Mouse (Mus musculus) cerebellum, adult 2 months (tissue): ENCODE measurements around the gene Fbxo44. TPM values are rescaled to one million over a fixed set of nuclear protein-coding genes. Genes with fewer than 3 reads are reported as not detected.
"Not testable (repeated sequence)": the region's sequence is repeated elsewhere in the genome, so short reads cannot be mapped to it uniquely, and the experiment has no call there.

Experiments used
- DNase-seq, 2 experiments: peaks; one replicate each; pipeline ENCODE4 v3.0.0; 2021
- H3K27ac ChIP-seq: fragments of 200-500 bp; 2 replicates; pipeline ENCODE4 v1.5.1; 2012; ENCODE audit warnings: low read length, control low read depth, inconsistent platforms; ENCODE audit not compliant: insufficient read depth
- H3K27me3 ChIP-seq: fragments of 200-500 bp; 2 replicates; pipeline ENCODE4 v1.6.1; 2012; ENCODE audit warnings: inconsistent platforms, mild to moderate bottlenecking, low read length, moderate library complexity; ENCODE audit not compliant: control insufficient read depth, insufficient read depth
- H3K4me1 ChIP-seq: fragments of 200-500 bp; 2 replicates; pipeline ENCODE4 v1.6.1; 2011; ENCODE audit warnings: low read length; ENCODE audit not compliant: control insufficient read depth, insufficient read depth
- H3K4me3 ChIP-seq: fragments of 200-500 bp; replicated peaks from 2 replicates; pipeline ENCODE3; 2011; ENCODE audit warnings: mild to moderate bottlenecking, low read depth, low read length, control low read depth; ENCODE audit not compliant: insufficient read depth
- CTCF ChIP-seq: fragments of 200-500 bp; IDR thresholded peaks from 2 replicates; pipeline ENCODE4 v1.5.1; 2011; ENCODE audit warnings: low read depth, mild to moderate bottlenecking, control low read depth, low read length, moderate library complexity, borderline replicate concordance; ENCODE audit not compliant: insufficient read depth
- POLR2A ChIP-seq: fragments of 200-500 bp; IDR thresholded peaks from 2 replicates; pipeline ENCODE4 v1.6.1; 2011; ENCODE audit warnings: low read length, control low read depth, borderline replicate concordance; ENCODE audit not compliant: insufficient read depth
- WGBS: fragments of 180-500 bp; shearing (Covaris S2); methylation state at CpG from one replicate; pipeline ENCODE4 v1.1.7; 2018; 5-methylcytosine and 5-hydroxymethylcytosine counted together
- polyA plus RNA-seq: library from polyadenylated mRNA; depleted of rRNA; stranded (reverse); fragments of >200 nt; gene quantifications from 2 replicates; pipeline ENCODE4 v1.2.3, GENCODE M21; 2012

Gene Fbxo44
- polyA plus RNA-seq, 1 experiment: 240 TPM

DNA sequence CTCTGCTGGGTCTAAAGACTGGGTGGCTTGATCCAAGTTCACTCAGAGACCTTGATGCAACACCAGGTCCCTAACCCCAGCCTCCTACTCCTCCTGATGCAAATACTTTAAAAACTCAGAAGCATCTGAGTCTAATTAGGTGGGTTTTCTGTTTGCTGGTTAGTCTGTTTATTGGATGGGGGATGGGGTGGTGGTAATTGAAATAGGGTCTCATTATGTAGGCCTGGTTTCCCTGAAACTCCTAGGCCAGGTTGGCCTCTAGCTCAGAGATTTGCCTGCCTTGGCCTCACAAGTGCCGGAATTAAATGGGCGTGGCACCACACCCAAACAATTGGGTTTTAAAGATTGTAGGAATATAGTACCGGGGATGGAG, 37.6 kb downstream of the Fbxo44 start:
- Histone ChIP-seq H3K4me3 (no peak overlapping the region), H3K27ac (no peak overlapping the region), H3K4me1 (peaks cover 12% of the 10 kb centered on the region)

DNA sequence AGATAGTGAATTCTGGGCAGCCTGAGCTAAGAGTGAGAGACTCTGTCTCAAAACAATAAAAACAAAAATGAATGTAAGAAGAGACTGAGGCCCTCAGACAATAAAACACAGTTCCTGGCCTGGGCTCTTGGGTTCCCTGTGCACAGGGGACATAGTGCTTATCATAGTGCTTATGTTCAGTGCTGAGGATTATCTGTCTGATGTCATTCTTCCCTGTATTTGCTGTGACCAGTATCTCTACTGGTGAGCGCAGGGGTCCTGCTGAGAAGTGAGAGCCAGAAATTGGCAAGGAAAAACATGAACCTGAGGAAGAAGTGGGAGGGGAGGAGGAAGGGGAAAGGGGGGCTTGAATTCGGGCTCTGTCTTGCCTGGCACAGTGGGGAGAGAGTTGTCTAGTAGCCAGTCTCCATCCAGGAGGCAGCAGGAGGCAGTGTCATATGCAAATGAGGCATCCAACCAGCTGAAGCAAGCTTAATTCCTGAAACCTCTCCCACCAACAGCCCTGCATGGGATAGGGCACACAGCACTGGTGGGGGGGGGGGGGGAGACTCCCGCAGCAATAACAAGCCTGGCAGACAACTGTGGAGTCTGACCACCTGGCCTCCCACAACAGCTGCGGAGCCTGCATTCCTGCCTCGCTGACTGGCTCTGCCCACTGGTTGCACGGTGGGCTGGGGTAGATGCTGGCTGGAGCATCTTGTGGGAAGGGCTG, 38.1 kb downstream of the Fbxo44 start:
- H3K4me1 ChIP-seq: peaks cover 12% of the 10 kb centered on the region

More for the DNA sequence above, 37.6 kb downstream of the Fbxo44 start:
- no peaks in the 10 kb centered on the region for H3K27me3 ChIP-seq
- 92% methylated on average over 3 of the region's 3 CpGs for WGBS
- no peak for DNase-seq
- TF ChIP-seq POLR2A (no peak), CTCF (no peak)

DNA sequence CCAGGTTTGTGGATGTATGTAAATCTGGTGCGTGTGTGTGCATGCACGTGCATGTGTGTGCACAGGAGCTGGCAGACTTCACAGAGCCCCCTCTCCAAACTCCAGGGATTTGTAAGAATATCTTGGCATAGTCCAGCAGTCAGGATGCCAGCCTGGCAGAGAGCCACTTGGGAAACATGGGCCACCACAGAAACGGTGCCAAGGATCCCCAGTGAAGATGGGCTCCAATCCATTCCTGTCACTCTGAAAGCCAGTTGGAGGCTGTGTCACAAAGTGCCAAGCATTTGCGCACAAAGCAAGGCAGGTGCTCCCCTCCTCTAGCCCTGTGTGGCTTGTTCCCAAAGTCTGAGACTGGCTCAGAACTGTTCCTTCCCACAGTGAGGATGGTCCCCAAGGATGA, 38.9 kb downstream of the Fbxo44 start:
- TF ChIP-seq POLR2A (no peak), CTCF (no peak)
- WGBS: 17% methylated on average over 4 of the region's 4 CpGs
- Histone ChIP-seq H3K27me3 (no peaks in the 10 kb centered on the region), H3K4me1 (peaks cover 12% of the 10 kb centered on the region), H3K4me3 (no peak overlapping the region), H3K27ac (no peak overlapping the region)
- peak; percentile 56 to 72 for DNase-seq

More for the DNA sequence above, 38.1 kb downstream of the Fbxo44 start:
- DNase-seq: no peak
- H3K4me3 ChIP-seq: no peak overlapping the region
- H3K27me3 ChIP-seq: no peaks in the 10 kb centered on the region
- WGBS: 22% methylated on average over 6 of the region's 6 CpGs
- no peak overlapping the region for H3K27ac ChIP-seq
- TF ChIP-seq CTCF: no peak

DNA sequence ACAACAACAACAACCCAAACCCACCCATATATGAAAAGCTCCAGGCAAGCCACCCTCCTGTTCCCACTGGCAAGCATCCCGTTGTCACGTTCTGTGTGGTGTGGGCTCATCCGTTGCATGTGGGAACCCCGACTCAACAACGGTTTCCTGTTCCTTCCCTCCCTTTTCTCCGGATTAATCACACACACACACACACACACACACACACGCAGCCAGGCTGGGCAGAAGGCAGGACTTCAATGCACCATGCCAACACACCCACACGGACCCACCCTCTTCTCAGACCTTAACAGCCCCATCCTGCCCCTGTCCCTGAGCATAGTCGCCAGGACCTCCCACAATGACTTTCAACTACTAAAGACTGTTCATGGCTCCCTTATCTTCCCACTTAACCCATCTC, 39.7 kb downstream of the Fbxo44 start:
- TF ChIP-seq POLR2A (no peak), CTCF (no peak)
- Histone ChIP-seq H3K4me1 (peaks cover 12% of the 10 kb centered on the region), H3K27me3 (no peaks in the 10 kb centered on the region), H3K27ac (no peak overlapping the region), H3K4me3 (no peak overlapping the region)
- WGBS: 53% methylated on average over 9 of the region's 9 CpGs
- no peak for DNase-seq

DNA sequence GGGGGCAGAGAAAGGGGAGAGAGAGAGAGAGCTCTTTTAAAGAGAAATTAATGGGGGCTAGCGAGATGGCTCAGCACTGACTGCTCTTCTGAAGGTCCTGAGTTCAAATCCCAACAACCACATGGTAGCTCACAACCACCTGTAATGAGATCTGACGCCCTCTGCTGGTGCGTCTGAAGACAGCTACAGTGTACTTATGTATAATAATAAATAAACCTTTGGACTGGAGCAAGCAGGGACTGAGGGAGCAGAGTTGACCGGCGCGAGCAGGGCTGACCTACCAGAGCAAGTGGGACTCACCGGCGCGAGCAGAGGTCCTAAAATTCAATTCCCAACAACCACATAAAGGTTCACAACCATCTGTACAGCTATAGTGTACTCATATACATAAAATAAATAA, 40.7 kb downstream of the Fbxo44 start:
- WGBS: 91% methylated on average over 9 of the region's 9 CpGs
- not testable (repeated sequence) for DNase-seq, H3K27ac ChIP-seq, H3K27me3 ChIP-seq, H3K4me3 ChIP-seq
- peaks cover 12% of the 10 kb centered on the region for H3K4me1 ChIP-seq

DNA sequence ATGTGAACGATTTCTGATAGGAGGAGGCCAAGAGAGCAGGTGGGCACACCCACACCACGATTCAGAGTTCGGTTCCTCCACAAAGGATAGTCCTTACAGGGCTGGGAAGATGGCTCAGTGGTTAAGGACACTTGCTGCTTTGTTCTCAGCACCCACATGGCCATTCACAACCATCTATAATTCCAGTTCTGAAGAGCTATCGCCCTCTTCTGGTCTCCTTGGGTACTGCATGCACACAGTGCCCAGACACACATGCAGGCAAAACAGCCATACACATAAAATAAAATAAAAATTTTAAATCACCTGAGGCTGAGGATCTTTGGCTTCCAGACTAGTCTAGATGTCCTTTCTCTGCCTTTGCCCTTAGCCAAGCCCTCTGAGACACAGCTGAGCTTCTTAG, 42.9 kb downstream of the Fbxo44 start:
- no peak overlapping the region for H3K4me3 ChIP-seq
- no peak for DNase-seq
- peaks cover 10% of the 10 kb centered on the region for H3K4me1 ChIP-seq
- H3K27me3 ChIP-seq: no peaks in the 10 kb centered on the region
- 75% methylated on average over 4 of the region's 4 CpGs for WGBS
- TF ChIP-seq POLR2A (no peak), CTCF (peak; percentile 19; the same call in 1 of the 2 replicates)
- H3K27ac ChIP-seq: no peak overlapping the region

DNA sequence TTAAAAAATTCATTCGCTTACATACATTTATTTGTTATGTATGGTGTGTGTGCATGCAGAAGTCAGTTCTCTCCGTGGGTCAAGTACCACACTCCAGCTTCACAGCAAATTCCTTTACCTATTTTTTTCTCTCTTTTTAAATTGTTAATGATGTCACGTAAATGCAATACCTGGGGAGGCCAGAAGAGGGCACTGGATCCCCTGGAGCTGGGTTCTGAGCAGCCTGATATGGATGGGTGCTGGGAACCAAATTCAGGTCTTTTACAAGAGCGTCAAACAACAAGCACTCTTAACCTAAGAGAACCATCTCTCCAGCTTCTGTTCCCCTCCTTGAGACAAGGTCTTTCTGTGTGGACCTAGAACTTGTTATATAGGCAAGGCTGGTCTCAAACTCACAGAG, 43.6 kb downstream of the Fbxo44 start:
- DNase-seq: no peak
- 88% methylated on average over 4 of the region's 4 CpGs for WGBS
- TF ChIP-seq POLR2A (no peak), CTCF (peak; percentile 25; the same call in 1 of the 2 replicates)
- H3K27me3 ChIP-seq: no peaks in the 10 kb centered on the region
- peaks cover 5% of the 10 kb centered on the region; the same call in 1 of the 2 replicates for H3K4me1 ChIP-seq
- H3K4me3 ChIP-seq: no peak overlapping the region
- no peak overlapping the region for H3K27ac ChIP-seq

DNA sequence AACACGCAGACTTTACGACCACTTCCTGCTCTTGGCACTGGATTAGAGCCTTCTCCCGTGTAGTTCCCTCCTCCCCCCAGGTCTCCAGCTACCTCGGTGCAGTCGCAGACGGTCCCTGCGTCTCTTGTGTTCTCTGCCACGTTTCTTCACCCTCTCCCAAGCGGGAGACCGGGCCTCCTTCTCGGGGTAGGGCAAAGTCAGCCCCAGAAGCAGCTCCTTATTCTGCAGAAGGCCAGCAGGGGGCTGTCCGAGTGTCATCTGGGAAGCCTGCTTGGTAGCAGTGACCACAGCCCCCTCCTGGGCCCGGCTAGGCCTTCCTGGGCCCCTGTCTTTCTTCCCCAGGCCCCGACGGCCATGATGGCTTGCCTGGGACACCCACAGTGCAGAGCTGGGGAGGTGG, 44.8 kb downstream of the Fbxo44 start:
- TF ChIP-seq CTCF (no peak), POLR2A (no peak)
- Histone ChIP-seq H3K4me3 (no peak overlapping the region), H3K27ac (no peak overlapping the region), H3K27me3 (no peaks in the 10 kb centered on the region), H3K4me1 (no peaks in the 10 kb centered on the region)
- DNase-seq: peak in 1 of 2 experiments; percentile 31
- 18% methylated on average over 15 of the region's 15 CpGs for WGBS
